Mouse (Mus musculus) forebrain, embryonic 11.5 days (tissue): Measurements from ENCODE around the gene Hoxb3. TPM values are rescaled to one million over a fixed set of nuclear protein-coding genes. Genes with fewer than 3 reads are reported as not detected.
A peak's percentile ranks its signal among the peaks of the same experiment; 100 is the strongest.

Source experiments
- ATAC-seq: fragments of 200-750 bp; cut with Nextera tagmentation; replicated peaks from 2 replicates; pipeline ENCODE4 v1.8.0; 2017; ENCODE audit warnings: moderate TSS enrichment; ENCODE audit not compliant: low FRiP score
- DNase-seq: peaks from one replicate; pipeline ENCODE4 v3.0.0-alpha.2; 2017; ENCODE audit warnings: low spot score
- H3K27ac ChIP-seq: fragments of 300-500 bp; sonication (generic); 2 replicates; pipeline ENCODE4 v1.5.1; 2014; ENCODE audit warnings: low read depth, low read length
- H3K27me3 ChIP-seq: fragments of 300-500 bp; sonication (generic); 2 replicates; pipeline ENCODE4 v1.6.1; 2014; ENCODE audit warnings: mild to moderate bottlenecking, low read length, mixed read lengths; ENCODE audit not compliant: control insufficient read depth, insufficient read depth
- H3K36me3 ChIP-seq: fragments of 300-500 bp; sonication (generic); 2 replicates; pipeline ENCODE4 v1.6.1; 2014; ENCODE audit warnings: mild to moderate bottlenecking, low read length, moderate library complexity, mixed read lengths; ENCODE audit not compliant: control insufficient read depth, insufficient read depth
- H3K4me1 ChIP-seq: fragments of 300-500 bp; sonication (generic); replicated peaks from 2 replicates; pipeline ENCODE4 v1.6.1; 2014; ENCODE audit warnings: low read length, mixed read lengths; ENCODE audit not compliant: control insufficient read depth, insufficient read depth
- H3K4me2 ChIP-seq: fragments of 300-500 bp; sonication (generic); 2 replicates; pipeline ENCODE4 v1.6.1; 2014; ENCODE audit warnings: low read depth, mild to moderate bottlenecking, low read length, moderate library complexity, mixed read lengths; ENCODE audit not compliant: severe bottlenecking
- H3K4me3 ChIP-seq: fragments of 300-500 bp; sonication (generic); 2 replicates; pipeline ENCODE4 v1.5.1; 2014; ENCODE audit warnings: low read depth, low read length
- H3K9ac ChIP-seq: fragments of 300-500 bp; sonication (generic); 2 replicates; pipeline ENCODE4 v1.6.1; 2014; ENCODE audit warnings: low read length
- H3K9me3 ChIP-seq: fragments of 300-500 bp; sonication (generic); 2 replicates; pipeline ENCODE4 v1.6.1; 2016; ENCODE audit warnings: low read length, mixed read lengths; ENCODE audit not compliant: control insufficient read depth
- WGBS: fragments of 180-500 bp; shearing (Covaris S2); extraction: QIAGEN DNeasy Blood & Tissue Kit; methylation state at CpG from one replicate; pipeline ENCODE4 v1.1.7; 2014; 5-methylcytosine and 5-hydroxymethylcytosine counted together
- polyA plus RNA-seq: library from polyadenylated mRNA; unstranded; fragments of >200 nt; fragmentation: Nextera tagmentation; extraction: Ambion mirVana; gene quantifications from 2 replicates; pipeline ENCODE4 v1.2.1, GENCODE M21; 2014

Gene Hoxb3
- polyA plus RNA-seq, 1 experiment from 2014 or later, result not detected

- Histone ChIP-seq H3K9ac (no peak overlapping the region), H3K27ac (no peak overlapping the region), H3K4me2 (no peak overlapping the region), H3K36me3 (no peaks in the 10 kb centered on the region), H3K4me3 (no peak overlapping the region), H3K9me3 (no peaks in the 10 kb centered on the region), H3K27me3 (peaks cover 100% of the 10 kb centered on the region), H3K4me1 (peaks cover 3% of the 10 kb centered on the region; the same call in 1 of the 2 replicates)
- DNase-seq (no peak), ATAC-seq (no peak)
- 0% methylated on average over 9 of the region's 9 CpGs for WGBS
Observed at GRCm38 (mm10) chr11:96299781-96300180, 23.3 kb upstream of the Hoxb3 start.

GRCm38 (mm10) chr11:96300354-96301063 is 22.6 kb upstream of the Hoxb3 start:
- Histone ChIP-seq H3K27ac (no peak overlapping the region), H3K9ac (no peak overlapping the region), H3K4me3 (no peak overlapping the region), H3K4me1 (peaks cover 3% of the 10 kb centered on the region; the same call in 1 of the 2 replicates), H3K36me3 (no peaks in the 10 kb centered on the region), H3K27me3 (peaks cover 100% of the 10 kb centered on the region), H3K4me2 (no peak overlapping the region), H3K9me3 (no peaks in the 10 kb centered on the region)
- WGBS, result 1% methylated on average over 35 of the region's 35 CpGs
- DNase-seq (no peak), ATAC-seq (no peak)

DNA sequence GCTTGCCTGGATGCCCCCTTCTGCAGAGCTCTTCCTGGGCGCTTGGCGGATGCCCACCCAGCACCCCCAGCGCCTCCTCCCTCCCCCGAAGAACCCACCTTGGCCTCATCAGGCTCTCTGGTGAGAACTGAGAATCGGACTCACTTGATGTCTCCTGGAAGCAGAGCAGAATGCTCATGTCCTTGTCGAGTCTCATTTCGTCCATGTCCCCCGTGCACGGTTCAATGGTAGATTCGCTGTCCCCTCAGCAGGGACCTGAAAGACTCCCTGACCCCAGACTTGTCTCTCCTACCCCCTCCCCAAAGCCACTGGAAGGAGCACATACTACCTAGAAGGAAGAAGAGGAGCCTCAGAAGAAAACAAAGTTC is 22.1 kb upstream of the Hoxb3 start:
- no peak overlapping the region for H3K9ac ChIP-seq
- ATAC-seq, result no peak

DNA sequence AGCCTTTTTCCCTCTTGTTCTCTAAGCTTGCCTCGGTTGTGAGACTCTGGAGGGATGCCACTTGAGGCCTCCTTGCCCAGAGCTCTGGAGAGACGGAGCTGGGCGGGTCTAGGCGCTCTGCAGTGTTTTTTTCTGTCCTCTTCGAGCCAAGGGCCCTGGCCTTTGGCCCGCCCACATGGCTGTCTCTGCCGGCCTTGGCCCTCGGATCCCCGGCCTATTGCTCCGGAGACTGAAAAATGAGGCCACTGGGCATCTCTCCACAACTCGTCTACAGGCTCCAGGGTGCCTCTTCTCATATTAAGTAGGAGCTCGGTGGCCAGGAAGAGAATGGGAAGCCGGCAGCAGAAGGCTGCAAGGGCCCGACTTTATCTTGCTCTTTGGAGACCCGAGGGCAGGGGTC is 21.3 kb upstream of the Hoxb3 start:
- whole genome bisulfite sequencing, result 2% methylated on average over 15 of the region's 15 CpGs
- H3K4me2 ChIP-seq, result no peak overlapping the region

More for the DNA sequence above, 22.1 kb upstream of the Hoxb3 start:
- Histone ChIP-seq H3K4me1 (peaks cover 3% of the 10 kb centered on the region; the same call in 1 of the 2 replicates), H3K4me2 (no peak overlapping the region), H3K4me3 (no peak overlapping the region), H3K27me3 (peaks cover 100% of the 10 kb centered on the region), H3K27ac (no peak overlapping the region), H3K9me3 (no peaks in the 10 kb centered on the region), H3K36me3 (no peaks in the 10 kb centered on the region)
- DNase-seq, result no peak
- WGBS, result 2% methylated on average over 10 of the region's 10 CpGs

GRCm38 (mm10) chr11:96302381-96303150 is 20.6 kb upstream of the Hoxb3 start:
- H3K9ac ChIP-seq, result no peak overlapping the region
- H3K4me2 ChIP-seq, result no peak overlapping the region
- no peaks in the 10 kb centered on the region for H3K36me3 ChIP-seq
- no peak overlapping the region for H3K27ac ChIP-seq
- 3% methylated on average over 23 of the region's 23 CpGs for WGBS
- H3K4me3 ChIP-seq, result no peak overlapping the region
- peaks cover 100% of the 10 kb centered on the region for H3K27me3 ChIP-seq
- no peaks in the 10 kb centered on the region for H3K9me3 ChIP-seq
- DNase-seq (no peak), ATAC-seq (no peak)
- peaks cover 3% of the 10 kb centered on the region; the same call in 1 of the 2 replicates for H3K4me1 ChIP-seq

More for the DNA sequence above, 21.3 kb upstream of the Hoxb3 start:
- no peaks in the 10 kb centered on the region for H3K36me3 ChIP-seq
- DNase-seq, result no peak
- H3K27ac ChIP-seq, result no peak overlapping the region
- no peak for ATAC-seq
- no peak overlapping the region for H3K4me3 ChIP-seq
- peaks cover 3% of the 10 kb centered on the region; the same call in 1 of the 2 replicates for H3K4me1 ChIP-seq
- H3K9ac ChIP-seq, result no peak overlapping the region
- no peaks in the 10 kb centered on the region for H3K9me3 ChIP-seq
- peaks cover 100% of the 10 kb centered on the region for H3K27me3 ChIP-seq

- ATAC-seq (no peak), DNase-seq (peak; percentile 92)
- H3K27ac ChIP-seq, result no peak within 1 kb of the TSS
- under 1% methylated on average over 69 of the region's 69 CpGs for WGBS
- no peaks in the 10 kb centered on the region for H3K9me3 ChIP-seq
- H3K4me3 ChIP-seq, result no peak within 1 kb of the TSS
- no peak within 1 kb of the TSS for H3K9ac ChIP-seq
- H3K27me3 ChIP-seq, result peaks cover 100% of the 10 kb centered on the region
- H3K36me3 ChIP-seq, result no peaks in the 10 kb centered on the region
- 0 out of 2 replicates have a peak within 1 kb of the TSS, but pooled peaks have one; percentile 8 for H3K4me2 ChIP-seq
- H3K4me1 ChIP-seq, result peaks cover 3% of the 10 kb centered on the region; the same call in 1 of the 2 replicates
Observed at GRCm38 (mm10) chr11:96303151-96304099, 19.7 kb upstream of the Hoxb3 start, which contains the start of gene Hoxb5. Hoxb5 (plus strand) TSS chr11:96303336.

DNA sequence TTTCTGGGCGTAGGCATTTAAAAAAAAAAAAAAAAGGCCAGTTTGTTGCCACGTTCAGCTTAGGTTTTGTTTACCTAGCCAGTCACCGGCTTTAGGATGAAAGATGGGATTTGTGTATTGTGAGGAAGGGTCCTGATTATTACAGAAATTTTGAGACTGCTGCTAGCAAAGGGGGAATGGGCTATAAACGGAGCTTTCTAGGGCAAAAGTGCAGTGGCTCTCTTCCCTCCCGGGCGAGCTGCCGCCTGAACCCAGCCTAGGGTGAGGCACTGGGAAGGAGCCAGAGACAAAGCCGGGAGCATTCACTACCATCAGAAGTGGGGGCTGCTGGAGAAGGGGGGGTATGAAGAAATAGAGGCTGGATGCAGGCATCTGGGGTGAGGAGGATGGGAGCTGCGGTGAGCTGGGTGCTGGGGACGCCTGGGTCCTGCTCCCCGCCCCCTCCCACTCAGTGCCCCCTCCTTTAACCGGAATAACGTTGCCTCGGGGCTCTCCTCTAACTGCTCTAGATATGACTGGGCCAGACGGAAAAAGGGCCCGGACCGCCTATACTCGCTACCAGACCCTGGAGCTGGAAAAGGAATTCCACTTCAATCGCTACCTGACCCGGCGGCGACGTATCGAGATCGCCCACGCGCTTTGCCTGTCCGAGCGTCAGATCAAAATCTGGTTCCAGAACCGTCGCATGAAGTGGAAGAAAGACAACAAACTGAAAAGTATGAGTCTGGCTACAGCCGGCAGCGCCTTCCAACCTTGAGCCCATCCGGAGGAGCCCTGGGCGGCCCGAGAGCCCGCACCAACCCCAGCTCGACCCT is 18.5 kb upstream of the Hoxb3 start:
- Histone ChIP-seq H3K9ac (no peak overlapping the region), H3K4me2 (no peak overlapping the region), H3K27ac (no peak overlapping the region), H3K27me3 (peaks cover 100% of the 10 kb centered on the region), H3K4me1 (peaks cover 3% of the 10 kb centered on the region; the same call in 1 of the 2 replicates), H3K9me3 (no peaks in the 10 kb centered on the region), H3K36me3 (no peaks in the 10 kb centered on the region), H3K4me3 (no peak overlapping the region)
- under 1% methylated on average over 38 of the region's 38 CpGs for WGBS
- ATAC-seq (no peak), DNase-seq (no peak)
